Mouse (Mus musculus): ENCODE measurements around the gene Ankrd44. TPM values are rescaled to one million over a fixed set of nuclear protein-coding genes. Genes with fewer than 3 reads are reported as not detected.

The Ankrd44 gene
- polyA plus RNA-seq, 1 experiment from 2014 or later: 4.8 TPM

DNA sequence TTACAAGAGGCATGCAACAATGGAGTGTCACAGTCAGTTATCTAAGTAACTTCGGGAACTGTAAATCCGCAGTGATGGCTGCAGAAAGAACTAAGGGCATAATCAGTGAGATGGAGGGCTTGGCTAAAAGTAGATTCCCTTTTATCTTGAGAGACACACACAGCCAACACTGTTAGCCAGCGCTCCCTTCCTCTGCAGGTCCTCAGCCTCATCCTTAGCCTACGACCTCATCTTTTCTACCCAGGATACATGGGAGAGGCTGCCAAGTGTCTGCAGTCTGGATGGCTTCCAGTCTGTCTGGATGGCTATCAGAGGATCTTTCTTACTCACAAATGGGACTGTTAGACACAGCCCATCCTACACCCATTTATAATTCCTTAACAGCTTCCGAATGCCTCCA, 185.3 kb downstream of the Ankrd44 start:
- Histone ChIP-seq H3K27ac (ENCODE audit: low read length) (no peak overlapping the region), H3K4me1 (ENCODE audit: control insufficient read depth, low read depth, low read length) (no peaks in the 10 kb centered on the region), H3K4me2 (ENCODE audit: low read depth, low read length) (no peak overlapping the region), H3K4me3 (ENCODE audit: low read depth, low read length) (no peak overlapping the region), H3K9ac (ENCODE audit: low read depth, low read length) (no peak overlapping the region), H3K9me3 (replicated peaks; ENCODE audit: control insufficient read depth, low read length) (no peaks in the 10 kb centered on the region), H3K36me3 (ENCODE audit: control insufficient read depth, insufficient read depth) (no peaks in the 10 kb centered on the region), H3K27me3 (ENCODE audit: control insufficient read depth, insufficient read depth, low read depth, low read length) (no peaks in the 10 kb centered on the region)
- ATAC-seq (ENCODE audit: low read depth): no peak
- WGBS (ENCODE audit: insufficient replicate concordance): 54% methylated on average over 5 of the region's 5 CpGs

DNA sequence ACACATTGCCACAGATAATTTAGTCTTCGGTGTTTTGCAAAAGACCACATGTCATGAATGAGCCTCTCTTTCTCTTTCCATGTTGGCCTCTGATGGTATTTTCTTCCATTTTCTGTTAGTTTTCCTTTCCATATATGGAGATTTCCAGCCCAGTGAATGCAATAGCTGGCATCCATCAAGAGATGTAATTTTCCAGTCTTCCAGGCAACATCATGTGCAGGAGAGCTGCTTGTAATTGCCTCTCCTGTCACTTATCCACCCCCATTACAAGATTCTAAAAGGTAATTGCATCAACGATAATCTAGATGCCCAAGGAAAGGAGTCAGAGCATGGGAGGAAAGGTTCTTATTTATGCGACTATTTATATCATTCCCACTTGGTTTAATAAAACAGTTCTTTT, 188.7 kb downstream of the Ankrd44 start:
- Histone ChIP-seq H3K27me3 (ENCODE audit: control insufficient read depth, insufficient read depth, low read depth, low read length) (no peaks in the 10 kb centered on the region), H3K9ac (ENCODE audit: low read depth, low read length) (no peak overlapping the region), H3K4me1 (ENCODE audit: control insufficient read depth, low read depth, low read length) (no peaks in the 10 kb centered on the region), H3K27ac (ENCODE audit: low read length) (no peak overlapping the region), H3K4me3 (ENCODE audit: low read depth, low read length) (no peak overlapping the region), H3K36me3 (ENCODE audit: control insufficient read depth, insufficient read depth) (no peaks in the 10 kb centered on the region), H3K9me3 (replicated peaks; ENCODE audit: control insufficient read depth, low read length) (no peaks in the 10 kb centered on the region), H3K4me2 (ENCODE audit: low read depth, low read length) (no peak overlapping the region)
- WGBS (ENCODE audit: insufficient replicate concordance): 82% methylated on average over 3 of the region's 3 CpGs
- no peak for ATAC-seq (ENCODE audit: low read depth)

- Histone ChIP-seq H3K9me3 (replicated peaks; ENCODE audit: control insufficient read depth, low read length) (no peaks in the 10 kb centered on the region), H3K27ac (ENCODE audit: low read length) (no peak overlapping the region), H3K9ac (ENCODE audit: low read depth, low read length) (no peak overlapping the region), H3K4me3 (ENCODE audit: low read depth, low read length) (no peak overlapping the region), H3K27me3 (ENCODE audit: control insufficient read depth, insufficient read depth, low read depth, low read length) (no peaks in the 10 kb centered on the region), H3K36me3 (ENCODE audit: control insufficient read depth, insufficient read depth) (no peaks in the 10 kb centered on the region), H3K4me2 (ENCODE audit: low read depth, low read length) (no peak overlapping the region), H3K4me1 (ENCODE audit: control insufficient read depth, low read depth, low read length) (no peaks in the 10 kb centered on the region)
- no peak for ATAC-seq (ENCODE audit: low read depth)
- 60% methylated on average over 17 of the region's 17 CpGs for WGBS (ENCODE audit: insufficient replicate concordance)
Measured at GRCm38 (mm10) chr1:54734917-54735664, 191.1 kb downstream of the Ankrd44 start.

GRCm38 (mm10) chr1:54729316-54729715, 196.9 kb downstream of the Ankrd44 start:
- no peak for ATAC-seq (ENCODE audit: low read depth)

DNA sequence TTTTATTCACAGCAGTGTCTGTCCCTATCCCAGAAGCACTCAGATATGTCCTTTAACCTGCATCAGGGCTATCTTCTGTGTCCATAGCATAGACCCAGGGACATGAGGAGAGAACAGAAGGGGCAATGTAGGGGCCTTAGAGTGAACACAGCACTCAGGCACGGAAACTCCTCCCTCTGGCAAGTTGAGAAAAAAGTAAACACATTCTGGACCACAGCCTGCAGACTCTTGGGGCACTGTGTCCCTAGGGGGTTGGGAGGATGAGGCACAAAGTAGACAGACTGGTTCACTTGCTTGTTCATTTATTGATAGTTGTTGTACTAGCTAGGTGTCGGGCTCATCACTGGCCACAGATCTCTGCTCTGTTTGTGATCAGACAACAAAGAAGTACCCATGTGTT, 199.6 kb downstream of the Ankrd44 start:
- H3K27me3 ChIP-seq (ENCODE audit: control insufficient read depth, insufficient read depth, low read depth, low read length): no peaks in the 10 kb centered on the region
- no peak for ATAC-seq (ENCODE audit: low read depth)
- H3K36me3 ChIP-seq (ENCODE audit: control insufficient read depth, insufficient read depth): no peaks in the 10 kb centered on the region; the same call in 1 of the 2 replicates
- 56% methylated on average over 2 of the region's 2 CpGs for WGBS (ENCODE audit: insufficient replicate concordance)
- H3K9me3 ChIP-seq (replicated peaks; ENCODE audit: control insufficient read depth, low read length): no peaks in the 10 kb centered on the region
- H3K9ac ChIP-seq (ENCODE audit: low read depth, low read length): no peak overlapping the region
- H3K4me3 ChIP-seq (ENCODE audit: low read depth, low read length): no peak overlapping the region
- no peaks in the 10 kb centered on the region for H3K4me1 ChIP-seq (ENCODE audit: control insufficient read depth, low read depth, low read length)
- H3K27ac ChIP-seq (ENCODE audit: low read length): no peak overlapping the region
- no peak overlapping the region for H3K4me2 ChIP-seq (ENCODE audit: low read depth, low read length)

More at GRCm38 (mm10) chr1:54729316-54729715, 196.9 kb downstream of the Ankrd44 start:
- no peak overlapping the region for H3K27ac ChIP-seq (ENCODE audit: low read length)
- H3K9me3 ChIP-seq (replicated peaks; ENCODE audit: control insufficient read depth, low read length): no peaks in the 10 kb centered on the region
- H3K4me3 ChIP-seq (ENCODE audit: low read depth, low read length): no peak overlapping the region
- WGBS (ENCODE audit: insufficient replicate concordance): 68% methylated on average over 5 of the region's 5 CpGs
- no peaks in the 10 kb centered on the region; the same call in 1 of the 2 replicates for H3K36me3 ChIP-seq (ENCODE audit: control insufficient read depth, insufficient read depth)
- no peaks in the 10 kb centered on the region for H3K4me1 ChIP-seq (ENCODE audit: control insufficient read depth, low read depth, low read length)
- H3K27me3 ChIP-seq (ENCODE audit: control insufficient read depth, insufficient read depth, low read depth, low read length): no peaks in the 10 kb centered on the region
- H3K4me2 ChIP-seq (ENCODE audit: low read depth, low read length): no peak overlapping the region
- H3K9ac ChIP-seq (ENCODE audit: low read depth, low read length): no peak overlapping the region

- H3K4me1 ChIP-seq (ENCODE audit: control insufficient read depth, low read depth, low read length): no peaks in the 10 kb centered on the region
- no peak overlapping the region for H3K27ac ChIP-seq (ENCODE audit: low read length)
- H3K4me2 ChIP-seq (ENCODE audit: low read depth, low read length): no peak overlapping the region
- ATAC-seq (ENCODE audit: low read depth): no peak
- no peak overlapping the region for H3K4me3 ChIP-seq (ENCODE audit: low read depth, low read length)
- no peaks in the 10 kb centered on the region for H3K27me3 ChIP-seq (ENCODE audit: control insufficient read depth, insufficient read depth, low read depth, low read length)
- WGBS (ENCODE audit: insufficient replicate concordance): 70% methylated on average over 6 of the region's 6 CpGs
- H3K9ac ChIP-seq (ENCODE audit: low read depth, low read length): no peak overlapping the region
- H3K9me3 ChIP-seq (replicated peaks; ENCODE audit: control insufficient read depth, low read length): no peaks in the 10 kb centered on the region
- H3K36me3 ChIP-seq (ENCODE audit: control insufficient read depth, insufficient read depth): no peaks in the 10 kb centered on the region
Measured at GRCm38 (mm10) chr1:54716921-54717320, 209.3 kb downstream of the Ankrd44 start.

DNA sequence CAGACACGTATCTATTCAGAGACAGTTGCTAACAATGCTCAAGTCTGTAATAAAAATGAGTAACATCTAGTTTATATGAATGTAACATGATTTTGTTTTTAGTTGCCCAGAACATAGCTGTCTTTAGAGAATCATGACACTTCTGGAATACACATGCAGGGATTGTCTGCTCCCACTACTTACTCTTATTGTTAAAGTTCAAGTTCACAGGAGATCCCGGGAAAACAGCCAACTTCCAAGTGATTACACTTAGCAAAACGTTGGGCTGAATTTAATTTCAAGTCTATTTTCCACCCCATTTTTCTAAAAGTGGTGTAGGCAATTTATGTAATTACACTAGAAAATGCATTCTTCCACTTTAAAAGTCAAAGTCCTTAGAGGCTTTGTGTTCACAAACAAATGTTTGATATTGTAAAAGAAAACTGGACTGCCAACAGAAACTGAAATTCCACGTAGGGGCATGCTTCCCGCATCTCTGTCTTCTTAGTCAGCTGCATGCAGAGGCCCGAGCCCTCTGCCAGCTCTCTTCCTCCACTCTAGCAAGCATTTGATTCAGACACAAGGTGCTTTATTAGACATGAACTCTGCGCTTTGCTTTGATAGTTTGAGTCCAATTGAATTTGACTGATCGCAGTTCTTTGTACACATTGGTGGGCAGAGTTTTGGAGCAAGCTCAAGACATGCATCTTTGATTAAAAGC, 211.0 kb downstream of the Ankrd44 start:
- Histone ChIP-seq H3K4me3 (ENCODE audit: low read depth, low read length) (no peak overlapping the region), H3K9me3 (replicated peaks; ENCODE audit: control insufficient read depth, low read length) (no peaks in the 10 kb centered on the region), H3K27ac (ENCODE audit: low read length) (no peak overlapping the region), H3K4me2 (ENCODE audit: low read depth, low read length) (no peak overlapping the region), H3K27me3 (ENCODE audit: control insufficient read depth, insufficient read depth, low read depth, low read length) (no peaks in the 10 kb centered on the region), H3K36me3 (ENCODE audit: control insufficient read depth, insufficient read depth) (no peaks in the 10 kb centered on the region), H3K4me1 (ENCODE audit: control insufficient read depth, low read depth, low read length) (no peaks in the 10 kb centered on the region), H3K9ac (ENCODE audit: low read depth, low read length) (no peak overlapping the region)
- no peak for ATAC-seq (ENCODE audit: low read depth)
- WGBS (ENCODE audit: insufficient replicate concordance): 63% methylated on average over 8 of the region's 8 CpGs

- H3K4me2 ChIP-seq (ENCODE audit: low read depth, low read length): no peak overlapping the region
- ATAC-seq (ENCODE audit: low read depth): no peak
- H3K9ac ChIP-seq (ENCODE audit: low read depth, low read length): no peak overlapping the region
- H3K36me3 ChIP-seq (ENCODE audit: control insufficient read depth, insufficient read depth): no peaks in the 10 kb centered on the region
- H3K27ac ChIP-seq (ENCODE audit: low read length): no peak overlapping the region
- no peak overlapping the region for H3K4me3 ChIP-seq (ENCODE audit: low read depth, low read length)
- H3K9me3 ChIP-seq (replicated peaks; ENCODE audit: control insufficient read depth, low read length): no peaks in the 10 kb centered on the region
- WGBS (ENCODE audit: insufficient replicate concordance): 48% methylated on average over 11 of the region's 11 CpGs
- H3K27me3 ChIP-seq (ENCODE audit: control insufficient read depth, insufficient read depth, low read depth, low read length): no peaks in the 10 kb centered on the region
- H3K4me1 ChIP-seq (ENCODE audit: control insufficient read depth, low read depth, low read length): no peaks in the 10 kb centered on the region
Measured at GRCm38 (mm10) chr1:54713231-54714173, 212.7 kb downstream of the Ankrd44 start.

Data from liver, embryonic 16.5 days (tissue).